Mouse (Mus musculus) myocyte (in vitro differentiated cells): ENCODE measurements around the gene Nckap5l. TPM values are rescaled to one million over a fixed set of nuclear protein-coding genes. Genes with fewer than 3 reads are reported as not detected.

ENCODE experiments used
- H3K27me3 ChIP-seq: one replicate; pipeline ENCODE4 v1.6.1; 2011; ENCODE audit not compliant: control insufficient read depth, insufficient read depth, insufficient read length
- H3K36me3 ChIP-seq: one replicate; pipeline ENCODE4 v1.6.1; 2011; ENCODE audit not compliant: control insufficient read depth, insufficient read depth
- H3K4me2 ChIP-seq: one replicate; pipeline ENCODE4 v1.6.1; 2011; ENCODE audit warnings: low read depth, control low read depth
- H3K4me3 ChIP-seq: one replicate; pipeline ENCODE4 v1.5.1; 2011; ENCODE audit warnings: mild to moderate bottlenecking, control low read depth, moderate library complexity
- H3K79me2 ChIP-seq: one replicate; pipeline ENCODE4 v1.6.1; 2011; ENCODE audit not compliant: control insufficient read depth, insufficient read depth
- H3ac ChIP-seq: one replicate; pipeline ENCODE4 v1.6.1; 2011; ENCODE audit not compliant: control insufficient read depth, insufficient read length
- CEBPB ChIP-seq: IDR thresholded peaks from 2 replicates; pipeline ENCODE4 v1.6.1; 2011; ENCODE audit warnings: mild to moderate bottlenecking, moderate library complexity; ENCODE audit not compliant: poor library complexity, insufficient read depth, severe bottlenecking
- E2F4 ChIP-seq: IDR thresholded peaks from one replicate; pipeline ENCODE4 v1.6.1; 2011; ENCODE audit warnings: mild to moderate bottlenecking, control low read depth, moderate library complexity; ENCODE audit not compliant: insufficient read depth
- MAX ChIP-seq: IDR thresholded peaks from one replicate; pipeline ENCODE4 v1.6.1; 2011; ENCODE audit warnings: low read depth, mild to moderate bottlenecking, control low read depth
- MYOD1 ChIP-seq, 3 experiments: IDR thresholded peaks; one replicate each; pipeline ENCODE4 v1.6.1; 2011; ENCODE audit warnings: control low read depth in 2 of 3, low read depth in 2 of 3, mild to moderate bottlenecking in 2 of 3, moderate library complexity in 1 of 3; ENCODE audit not compliant: insufficient read length in 2 of 3, control insufficient read depth in 1 of 3
- MYOG ChIP-seq, 3 experiments: IDR thresholded peaks; one replicate each; pipeline ENCODE4 v1.6.1; 2011; ENCODE audit warnings: control low read depth in 2 of 3, low read depth in 2 of 3, mild to moderate bottlenecking in 2 of 3; ENCODE audit not compliant: insufficient read length in 2 of 3, control insufficient read depth in 1 of 3, insufficient read depth in 1 of 3
- POLR2A ChIP-seq: IDR thresholded peaks from one replicate; pipeline ENCODE4 v1.6.1; 2011; ENCODE audit warnings: low read depth, mild to moderate bottlenecking, control low read depth, moderate library complexity; ENCODE audit not compliant: insufficient read length
- POLR2AphosphoS2 ChIP-seq: IDR thresholded peaks from one replicate; pipeline ENCODE4 v1.6.1; 2011; ENCODE audit warnings: low read depth, control low read depth; ENCODE audit not compliant: insufficient read length
- REST ChIP-seq: IDR thresholded peaks from one replicate; pipeline ENCODE4 v1.6.1; 2011; ENCODE audit warnings: mild to moderate bottlenecking, control low read depth, moderate library complexity; ENCODE audit not compliant: insufficient read depth, insufficient read length
- SRF ChIP-seq: IDR thresholded peaks from one replicate; pipeline ENCODE4 v1.6.1; 2011; ENCODE audit warnings: low read depth; ENCODE audit not compliant: control insufficient read depth, insufficient read length
- TCF12 ChIP-seq: IDR thresholded peaks from one replicate; pipeline ENCODE4 v1.6.1; 2011; ENCODE audit warnings: mild to moderate bottlenecking, control low read depth; ENCODE audit not compliant: poor library complexity, insufficient read depth, severe bottlenecking
- TCF3 ChIP-seq: IDR thresholded peaks from one replicate; pipeline ENCODE4 v1.6.1; 2011; ENCODE audit warnings: low read depth, control low read depth; ENCODE audit not compliant: insufficient read length
- USF1 ChIP-seq: IDR thresholded peaks from one replicate; pipeline ENCODE4 v1.6.1; 2011; ENCODE audit warnings: low read depth, mild to moderate bottlenecking, control low read depth, moderate library complexity
- polyA plus RNA-seq: library from polyadenylated mRNA; unstranded; fragments of >200 nt; fragmentation: generic; extraction: Trizol; gene quantifications from one replicate; pipeline ENCODE4 v1.2.1, GENCODE M21; 2012; ENCODE audit warnings: missing spikeins

The Nckap5l gene
- polyA plus RNA-seq, 1 experiment = 40.9 TPM

DNA sequence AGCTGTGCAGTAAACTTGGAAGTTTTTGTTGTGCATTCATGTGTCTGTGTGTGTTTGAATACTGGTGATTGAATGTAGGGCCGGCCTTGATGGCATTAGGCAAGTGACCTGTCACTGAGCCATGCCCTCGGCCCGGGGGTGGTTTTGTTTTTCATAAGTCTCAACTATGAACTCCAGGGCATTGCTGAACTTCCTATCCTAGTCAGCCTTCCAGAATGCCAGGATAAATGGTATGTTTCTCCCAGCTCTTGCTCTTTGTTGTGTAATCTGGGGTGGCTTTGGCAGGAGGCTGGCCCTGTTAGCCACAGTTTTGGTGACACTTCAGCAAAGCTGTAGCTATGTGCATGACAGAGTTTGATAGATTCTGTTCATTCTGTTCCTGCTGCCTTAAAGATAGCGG is 60.7 kb downstream of the Nckap5l start:
- Histone ChIP-seq H3K27me3 (no peaks in the 10 kb centered on the region), H3K4me2 (peak overlapping the region; percentile 74), H3K4me3 (peak overlapping the region; percentile 94)

DNA sequence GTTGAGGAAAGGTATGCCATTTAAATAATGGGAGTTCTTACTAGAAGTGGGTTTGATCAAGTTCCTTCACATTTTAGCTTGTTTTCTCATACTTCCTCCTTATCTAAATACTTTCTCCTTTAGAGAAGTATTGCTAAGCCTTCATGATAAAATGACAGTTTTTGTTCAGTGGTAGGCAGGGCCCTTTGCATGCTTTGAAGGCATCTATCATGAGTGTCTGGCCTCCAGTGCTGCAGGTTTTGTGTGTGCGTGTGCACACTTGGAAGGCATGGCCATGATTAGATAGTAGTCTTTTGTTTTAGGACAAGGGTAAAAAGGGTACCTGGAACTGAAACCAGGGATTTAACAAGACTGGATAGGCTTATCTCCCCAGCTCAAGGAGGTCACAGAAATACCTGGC is 61.1 kb downstream of the Nckap5l start:
- H3K36me3 ChIP-seq = peaks cover 8% of the 10 kb centered on the region
- H3K79me2 ChIP-seq = peaks cover 87% of the 10 kb centered on the region
- H3K4me3 ChIP-seq = peak overlapping the region; percentile 94
- TF ChIP-seq CEBPB (no peak), TCF12 (no peak), MYOD1 (IDR thresholded peaks at IDR 0.05; ENCODE audit: control insufficient read depth in 1 of 3, insufficient read length in 2 of 3, low read depth in 2 of 3) (no peak), MAX (no peak)
- H3K4me2 ChIP-seq = peak overlapping the region; percentile 74
- H3ac ChIP-seq = no peak overlapping the region
- no peaks in the 10 kb centered on the region for H3K27me3 ChIP-seq

More for the DNA sequence above, 60.7 kb downstream of the Nckap5l start:
- no peak overlapping the region for H3ac ChIP-seq
- peaks cover 91% of the 10 kb centered on the region for H3K79me2 ChIP-seq
- no peak for TF ChIP-seq SRF
- TF ChIP-seq MYOD1 (IDR thresholded peaks at IDR 0.05; ENCODE audit: control insufficient read depth in 1 of 3, insufficient read length in 2 of 3, low read depth in 2 of 3) = no peak
- no peak for TF ChIP-seq TCF3
- no peak for TF ChIP-seq USF1
- TF ChIP-seq POLR2AphosphoS2 = no peak
- TF ChIP-seq POLR2A = no peak
- TF ChIP-seq CEBPB = no peak
- no peak for TF ChIP-seq E2F4
- no peak for TF ChIP-seq REST
- TF ChIP-seq TCF12 = no peak
- no peak for TF ChIP-seq MYOG (IDR thresholded peaks at IDR 0.05; ENCODE audit: control insufficient read depth in 1 of 3, insufficient read depth in 1 of 3, insufficient read length in 2 of 3, low read depth in 2 of 3)
- no peak for TF ChIP-seq MAX
- H3K36me3 ChIP-seq = peaks cover 11% of the 10 kb centered on the region

DNA sequence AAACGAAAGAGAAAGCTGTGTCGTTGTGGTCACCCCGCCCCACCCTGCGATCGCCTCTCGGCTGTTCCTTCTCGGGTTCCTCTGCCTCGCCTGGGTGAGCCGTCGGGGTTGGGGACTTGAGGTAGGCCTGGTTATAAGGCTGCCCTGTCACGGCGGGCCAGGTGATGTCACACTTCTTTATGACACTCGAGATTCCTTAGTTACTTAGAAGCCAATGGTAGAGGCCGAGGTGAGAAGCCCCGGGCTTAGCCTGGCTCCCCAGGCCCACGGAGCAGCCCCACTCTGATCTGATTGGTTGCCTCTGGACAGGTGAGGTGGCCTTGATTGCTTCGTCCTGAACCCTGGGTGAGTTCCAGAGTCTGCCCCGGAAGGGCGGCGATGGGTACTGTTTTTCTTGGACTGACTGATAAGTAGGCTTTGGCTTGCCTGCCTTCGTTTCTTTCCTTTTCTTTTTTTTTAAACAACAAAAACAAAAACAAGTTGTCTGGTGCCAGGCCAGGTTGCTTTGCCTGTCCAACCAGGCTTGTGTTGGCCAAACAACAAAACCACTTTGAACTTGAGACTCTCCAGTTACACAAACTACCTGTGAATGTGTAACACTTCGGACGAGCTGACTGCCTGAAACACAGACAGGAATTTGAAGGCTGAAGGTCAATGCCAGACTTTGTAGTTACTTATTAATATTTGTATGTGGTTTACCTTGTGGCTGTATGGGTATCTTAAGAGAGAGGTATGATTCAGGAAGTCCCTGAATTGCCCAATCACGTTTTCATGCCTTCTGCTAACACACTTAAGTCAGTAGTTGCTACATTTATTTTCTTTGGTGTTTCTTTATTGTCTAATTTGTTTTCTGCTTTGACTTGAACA is 63.9 kb downstream of the Nckap5l start:
- peak overlapping the region; percentile 94 for H3K4me3 ChIP-seq
- no peak for TF ChIP-seq TCF3
- no peak for TF ChIP-seq MAX
- TF ChIP-seq TCF12 = no peak
- TF ChIP-seq USF1 = no peak
- TF ChIP-seq SRF = no peak
- no peak for TF ChIP-seq POLR2AphosphoS2
- peak in 1 of 3 experiments; percentile 3 for TF ChIP-seq MYOG (IDR thresholded peaks at IDR 0.05; ENCODE audit: control insufficient read depth in 1 of 3, insufficient read depth in 1 of 3, insufficient read length in 2 of 3, low read depth in 2 of 3)
- TF ChIP-seq E2F4 = no peak
- no peak for TF ChIP-seq MYOD1 (IDR thresholded peaks at IDR 0.05; ENCODE audit: control insufficient read depth in 1 of 3, insufficient read length in 2 of 3, low read depth in 2 of 3)
- peak; percentile 10 for TF ChIP-seq POLR2A
- 0 out of 2 replicates have a peak, but pooled peaks have one; percentile 26 for TF ChIP-seq CEBPB
- TF ChIP-seq REST = no peak
- H3K27me3 ChIP-seq = no peaks in the 10 kb centered on the region
- peak overlapping the region; percentile 35 for H3ac ChIP-seq
- H3K36me3 ChIP-seq = no peaks in the 10 kb centered on the region
- H3K79me2 ChIP-seq = peaks cover 58% of the 10 kb centered on the region
- H3K4me2 ChIP-seq = peak overlapping the region; percentile 74

DNA sequence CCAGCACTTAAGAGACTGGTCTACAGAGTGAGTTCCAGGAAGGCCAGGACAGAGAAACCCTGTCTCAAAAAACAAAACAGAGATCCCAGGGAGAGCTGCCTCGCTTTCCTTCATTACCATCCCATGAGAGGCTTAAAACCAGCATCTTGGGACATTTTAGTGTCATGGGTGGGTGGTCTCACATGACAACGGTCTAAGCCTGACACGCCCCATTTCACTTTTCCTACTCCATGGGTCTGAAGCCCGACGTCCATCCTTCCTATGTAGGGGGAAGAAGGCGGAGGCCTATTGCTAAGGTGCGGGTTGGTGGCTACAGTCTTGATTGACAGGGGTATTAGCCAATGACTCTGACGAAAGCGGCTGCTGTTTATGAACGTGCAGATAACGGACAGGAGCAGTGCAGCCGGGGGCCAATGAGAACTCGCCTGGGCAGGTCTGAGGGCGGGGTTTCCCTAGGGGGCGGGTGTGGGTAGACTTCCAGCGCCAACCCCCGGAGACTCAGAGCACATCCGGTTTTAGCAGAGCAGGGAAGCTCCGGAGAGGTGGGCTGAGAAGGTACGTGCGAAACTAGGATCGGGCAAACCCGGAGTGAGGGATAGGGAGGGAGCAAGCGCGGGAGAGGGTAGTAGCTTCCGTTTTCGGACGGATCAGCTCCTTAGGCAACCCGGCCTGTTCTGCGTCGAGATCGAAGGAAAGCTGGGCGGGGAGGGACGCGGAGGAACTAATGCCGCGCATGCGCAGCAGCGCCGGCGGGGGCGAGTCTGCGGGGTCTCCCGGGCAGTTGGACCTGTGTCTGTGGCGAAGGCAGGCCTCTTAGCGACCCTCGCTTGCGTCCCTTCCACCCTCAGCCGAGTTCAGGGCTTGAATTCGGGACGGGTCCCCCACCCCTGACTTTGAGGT is 64.8 kb downstream of the Nckap5l start, which contains the start of gene Tmbim6:
Gene Tmbim6, plus strand, starts transcription at position 397 of the 900 bp plus-strand sequence.
- H3K4me3 ChIP-seq = peak within 1 kb of the TSS; percentile 94
- no peaks in the 10 kb centered on the region for H3K36me3 ChIP-seq
- peaks cover 49% of the 10 kb centered on the region for H3K79me2 ChIP-seq
- H3K4me2 ChIP-seq = peak within 1 kb of the TSS; percentile 92
- peak within 1 kb of the TSS; percentile 35 for H3ac ChIP-seq
- H3K27me3 ChIP-seq = no peaks in the 10 kb centered on the region
- TF ChIP-seq USF1 (no peak), POLR2AphosphoS2 (peak; percentile 93), POLR2A (peak; percentile 73)
